Mouse (Mus musculus) cerebellum, adult 2 months (tissue): ENCODE measurements around the gene Cxcl15.

Experiments used
- CTCF ChIP-seq: fragments of 200-500 bp; IDR thresholded peaks from 2 replicates; pipeline ENCODE4 v1.5.1; 2011; ENCODE audit warnings: low read depth, mild to moderate bottlenecking, control low read depth, low read length, moderate library complexity, borderline replicate concordance; ENCODE audit not compliant: insufficient read depth
- POLR2A ChIP-seq: fragments of 200-500 bp; IDR thresholded peaks from 2 replicates; pipeline ENCODE4 v1.6.1; 2011; ENCODE audit warnings: low read length, control low read depth, borderline replicate concordance; ENCODE audit not compliant: insufficient read depth

- no peak for TF ChIP-seq POLR2A
- no peak for TF ChIP-seq CTCF
These were observed 10.2 kb downstream of the Cxcl15 start for GRCm38 (mm10) chr5:90804574-90804973.
